8 mouse cellular contexts compared by ENCODE assay signal in the genomic region with DNA sequence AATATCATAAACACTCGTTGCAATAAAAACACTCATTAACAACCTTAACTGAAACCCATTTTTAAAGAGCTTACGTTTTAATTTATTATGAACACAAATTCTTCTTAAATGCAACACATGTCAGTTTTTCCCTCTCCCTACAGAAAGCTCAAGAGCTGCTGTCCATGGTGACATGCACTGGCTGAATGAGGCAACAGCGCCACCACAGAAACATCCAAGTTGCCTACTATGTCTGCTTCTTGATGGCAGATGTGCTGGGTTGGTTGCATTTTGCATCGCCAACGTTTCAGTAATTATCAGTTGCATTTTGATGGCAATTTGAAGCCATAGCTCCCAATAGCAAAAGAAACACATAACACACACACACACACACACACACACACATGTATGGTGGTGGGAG. TPM values are rescaled to one million over a fixed set of nuclear protein-coding genes. Genes with fewer than 3 reads are reported as not detected.
DNase-seq lines count a peak whose midpoint lies in the region; ATAC-seq and TF ChIP-seq lines count a peak whose summit lies in the region.

No protein-coding gene starts in this region.

- peaks cover 21% of the 10 kb centered on the region for H3K27me3 ChIP-seq in kidney, postnatal 0 days (ENCODE audit: insufficient read depth, low read length)
- peaks cover 37% of the 10 kb centered on the region for H3K27me3 ChIP-seq in limb, embryonic 15.5 days

- no peak overlapping the region for H3K4me2 ChIP-seq in kidney, postnatal 0 days (ENCODE audit: low read length)
- no peak overlapping the region for H3K4me2 ChIP-seq in limb, embryonic 15.5 days

- no peaks in the 10 kb centered on the region; the same call in 1 of the 2 replicates for H3K9me3 ChIP-seq in kidney, postnatal 0 days (replicated peaks; ENCODE audit: low read length)
- H3K9me3 ChIP-seq in limb, embryonic 15.5 days, result no peaks in the 10 kb centered on the region

- H3K36me3 ChIP-seq in kidney, postnatal 0 days (ENCODE audit: insufficient read depth, low read length), result no peaks in the 10 kb centered on the region
- no peaks in the 10 kb centered on the region for H3K36me3 ChIP-seq in limb, embryonic 15.5 days

- WGBS in kidney, postnatal 0 days, result 11% methylated on average over 5 of the region's 5 CpGs
- WGBS in limb, embryonic 15.5 days, result 6% methylated on average over 5 of the region's 5 CpGs

- H3K4me1 ChIP-seq in kidney, postnatal 0 days (replicated peaks; ENCODE audit: insufficient read depth, low read length), result no peaks in the 10 kb centered on the region
- H3K4me1 ChIP-seq in limb, embryonic 15.5 days, result peaks cover 22% of the 10 kb centered on the region

- no peak overlapping the region for H3K9ac ChIP-seq in kidney, postnatal 0 days (ENCODE audit: low read depth, low read length)
- H3K9ac ChIP-seq in limb, embryonic 15.5 days, result no peak overlapping the region

- H3K27ac ChIP-seq in kidney, postnatal 0 days, result no peak overlapping the region
- H3K27ac ChIP-seq in limb, embryonic 15.5 days, result no peak overlapping the region

- TF ChIP-seq CTCF in kidney, postnatal 0 days (IDR thresholded peaks at IDR 0.05; ENCODE audit: low read depth), result peak; percentile 70

- no peak overlapping the region for H3K4me3 ChIP-seq in kidney, postnatal 0 days (replicated peaks; ENCODE audit: low read depth, low read length)
- peak overlapping the region; percentile 53; the same call in 1 of the 2 replicates for H3K4me3 ChIP-seq in limb, embryonic 15.5 days

- no peak for ATAC-seq in kidney, postnatal 0 days (replicated peaks; ENCODE audit: low FRiP score, low read depth)
- no peak for ATAC-seq in limb, embryonic 15.5 days (ENCODE audit: insufficient number of reproducible peaks, low FRiP score, low TSS enrichment, low read depth)

- DNase-seq in kidney, postnatal 0 days (ENCODE audit: low spot score), result peak; percentile 70
- DNase-seq in kidney, postnatal 14 days, result no peak
- peak; percentile 79 to 83 for DNase-seq in cerebellum, postnatal 10 days
- peak; percentile 43 to 63 for DNase-seq in frontal cortex, postnatal 10 days (ENCODE audit: low spot score in 2 of 2)
- peak; percentile 72 for DNase-seq in right cerebral cortex, postnatal 4 days
- DNase-seq in thymus, adult 18-20 months, result no peak
- no peak for DNase-seq in spleen, adult 12 weeks (ENCODE audit: low spot score)

RNA-seq across cellular contexts. Expression of a gene that starts 2.4 kb away (rescaled TPM):
- polyA plus RNA-seq in kidney, postnatal 0 days (2015; fragmentation: Nextera tagmentation; extraction: Ambion mirVana), result 8.2 and 9.1 TPM in 2 replicates
- 18.1 and 21.4 TPM in 2 replicates for polyA plus RNA-seq in limb, embryonic 15.5 days (2015; fragmentation: Nextera tagmentation; extraction: Ambion mirVana)

Comparison
In these comparisons a context has a peak if more than half of its experiments do, and no peak if none do; other contexts are left out.
1. DNase-seq: peak in kidney, postnatal 0 days (single experiment), cerebellum, postnatal 10 days (2 of 2), frontal cortex, postnatal 10 days (2 of 2) and right cerebral cortex, postnatal 4 days (single experiment); none in kidney, postnatal 14 days (single experiment), thymus, adult 18-20 months (0 of 2) and spleen, adult 12 weeks (single experiment).